Mouse (Mus musculus) CH12.LX (cell line): Measurements from ENCODE around the gene Ankrd12. TPM values are rescaled to one million over a fixed set of nuclear protein-coding genes. Genes with fewer than 3 reads are reported as not detected.

ENCODE experiments used
- DNase-seq: peaks from one replicate; pipeline ENCODE4 v3.0.0-alpha.2; 2013; ENCODE audit errors: extremely low read depth
- H3K27ac ChIP-seq: 2 replicates; pipeline ENCODE4 v1.5.1; 2012; ENCODE audit warnings: low read depth, mild to moderate bottlenecking, control low read depth, moderate library complexity; ENCODE audit not compliant: insufficient read depth
- H3K27me3 ChIP-seq: replicated peaks from 2 replicates; pipeline ENCODE3; 2012; ENCODE audit warnings: inconsistent platforms
- H3K36me3 ChIP-seq, 2 experiments: replicated peaks in 1 of 2; 2 replicates each; pipeline versions ENCODE3 to v1.6.1; 2012; ENCODE audit warnings: inconsistent platforms in 1 of 2, low read length in 1 of 2, mild to moderate bottlenecking in 1 of 2, mixed read lengths in 1 of 2, moderate library complexity in 1 of 2; ENCODE audit not compliant: control insufficient read depth in 1 of 2, insufficient read depth in 1 of 2
- H3K4me1 ChIP-seq, 2 experiments: 2 replicates each; pipeline ENCODE4 v1.6.1; 2012; ENCODE audit warnings: inconsistent platforms in 1 of 2, moderate library complexity in 1 of 2; ENCODE audit not compliant: insufficient read depth in 2 of 2, control insufficient read depth in 1 of 2
- H3K4me2 ChIP-seq: 2 replicates; pipeline ENCODE4 v1.6.1; 2012; ENCODE audit warnings: low read depth, mild to moderate bottlenecking, control low read depth; ENCODE audit not compliant: poor library complexity, insufficient read depth, severe bottlenecking
- H3K4me3 ChIP-seq, 3 experiments: fragments of 150-350 bp in 1 of 3; sonication (generic) in 1 of 3; replicated peaks in 1 of 3; 2 replicates each; pipeline versions ENCODE3 to v1.5.1; 2011 to 2012; ENCODE audit warnings: low read depth in 2 of 3, low read length in 2 of 3, mild to moderate bottlenecking in 2 of 3, moderate library complexity in 2 of 3, control low read depth in 1 of 3, improper control_type of control experiment in 1 of 3, inconsistent platforms in 1 of 3, mixed read lengths in 1 of 3; ENCODE audit not compliant: poor library complexity in 1 of 3
- H3K79me2 ChIP-seq: replicated peaks from 2 replicates; pipeline ENCODE4 v1.6.1; 2012; ENCODE audit warnings: mild to moderate bottlenecking, moderate library complexity; ENCODE audit not compliant: control insufficient read depth, poor library complexity, insufficient read depth, severe bottlenecking; ENCODE audit errors: extremely low read depth
- H3K9ac ChIP-seq: 2 replicates; pipeline ENCODE4 v1.6.1; 2012; ENCODE audit warnings: low read depth, mild to moderate bottlenecking, control low read depth, moderate library complexity; ENCODE audit not compliant: insufficient read depth
- H3K9me3 ChIP-seq: replicated peaks from 2 replicates; pipeline ENCODE3; 2012; ENCODE audit warnings: low read length, inconsistent platforms, mixed read lengths
- BHLHE40 ChIP-seq: IDR thresholded peaks from 2 replicates; pipeline ENCODE4 v1.6.1; 2011; ENCODE audit warnings: mild to moderate bottlenecking, low read depth, low read length, improper control_type of control experiment
- E2F4 ChIP-seq: IDR thresholded peaks from 2 replicates; pipeline ENCODE4 v1.6.1; 2011; ENCODE audit warnings: low read depth, low read length, improper control_type of control experiment; ENCODE audit not compliant: insufficient replicate concordance
- ELF1 ChIP-seq: IDR thresholded peaks from 2 replicates; pipeline ENCODE4 v1.6.1; 2014; ENCODE audit warnings: low read depth, mild to moderate bottlenecking, inconsistent platforms, low read length, improper control_type of control experiment
- EP300 ChIP-seq: IDR thresholded peaks from 2 replicates; pipeline ENCODE4 v1.6.1; 2011; ENCODE audit warnings: low read length, improper control_type of control experiment
- ETS1 ChIP-seq: conservative IDR thresholded peaks from 2 replicates; pipeline ENCODE4 v1.6.1; 2012; ENCODE audit warnings: low read depth, mild to moderate bottlenecking, inconsistent platforms, low read length, improper control_type of control experiment, moderate library complexity
- IRF4 ChIP-seq: IDR thresholded peaks from 2 replicates; pipeline ENCODE4 v1.6.1; 2014; ENCODE audit warnings: low read depth, mild to moderate bottlenecking, inconsistent platforms, low read length, improper control_type of control experiment
- JUN ChIP-seq: IDR thresholded peaks from 2 replicates; pipeline ENCODE4 v1.6.1; 2011; ENCODE audit warnings: low read depth, mild to moderate bottlenecking, low read length, improper control_type of control experiment, moderate library complexity; ENCODE audit not compliant: insufficient read depth
- KAT2A ChIP-seq: IDR thresholded peaks from 2 replicates; pipeline ENCODE4 v1.6.1; 2012; ENCODE audit warnings: low read length, improper control_type of control experiment, inconsistent platforms; ENCODE audit not compliant: insufficient replicate concordance
- MAZ ChIP-seq: IDR thresholded peaks from 2 replicates; pipeline ENCODE4 v1.6.1; 2012; ENCODE audit warnings: low read depth, mild to moderate bottlenecking, inconsistent platforms, low read length, improper control_type of control experiment, moderate library complexity
- NRF1 ChIP-seq: IDR thresholded peaks from 2 replicates; pipeline ENCODE4 v1.6.1; 2014; ENCODE audit warnings: low read depth, mild to moderate bottlenecking, inconsistent platforms, low read length, improper control_type of control experiment, moderate library complexity
- POLR2A ChIP-seq: IDR thresholded peaks from 2 replicates; pipeline ENCODE4 v1.6.1; 2011; ENCODE audit warnings: low read depth, mild to moderate bottlenecking, improper control_type of control experiment, low read length
- POLR2AphosphoS2 ChIP-seq: IDR thresholded peaks from 2 replicates; pipeline ENCODE4 v1.6.1; 2011; ENCODE audit warnings: low read depth, low read length, improper control_type of control experiment
- RAD21 ChIP-seq: IDR thresholded peaks from 2 replicates; pipeline ENCODE4 v1.6.1; 2011; ENCODE audit warnings: low read depth, mild to moderate bottlenecking, low read length, improper control_type of control experiment, moderate library complexity
- RCOR1 ChIP-seq: conservative IDR thresholded peaks from 2 replicates; pipeline ENCODE4 v1.6.1; 2012; ENCODE audit warnings: low read depth, mild to moderate bottlenecking, inconsistent platforms, low read length, improper control_type of control experiment
- SIN3A ChIP-seq: IDR thresholded peaks from 2 replicates; pipeline ENCODE4 v1.6.1; 2012; ENCODE audit warnings: low read length, improper control_type of control experiment, inconsistent platforms
- SMC3 ChIP-seq: IDR thresholded peaks from 2 replicates; pipeline ENCODE4 v1.6.1; 2011; ENCODE audit warnings: low read depth, low read length, improper control_type of control experiment
- TBP ChIP-seq: conservative IDR thresholded peaks from 2 replicates; pipeline ENCODE4 v1.6.1; 2011; ENCODE audit warnings: low read depth, low read length, improper control_type of control experiment
- TCF12 ChIP-seq: IDR thresholded peaks from 2 replicates; pipeline ENCODE4 v1.6.1; 2014; ENCODE audit warnings: low read depth, mild to moderate bottlenecking, inconsistent platforms, low read length, improper control_type of control experiment
- USF1 ChIP-seq: IDR thresholded peaks from 2 replicates; pipeline ENCODE4 v1.6.1; 2014; ENCODE audit warnings: low read depth, mild to moderate bottlenecking, inconsistent platforms, low read length, improper control_type of control experiment
- USF2 ChIP-seq: conservative IDR thresholded peaks from 2 replicates; pipeline ENCODE4 v1.6.1; 2011; ENCODE audit warnings: low read depth, low read length, improper control_type of control experiment
- dilution Hi-C: fragments of 300-500 bp; cut with MboI; formaldehyde crosslinking; loops from 2 replicates; pipeline ENCODE4 v1.14.3; 2020; ENCODE audit warnings: low sequenced_read_pairs; ENCODE audit not compliant: extremely low pct_unique_long_range_greater_than_20kb, extremely low pct_ligation_motif_present
- in situ Hi-C: fragments of 300-500 bp; cut with MboI; formaldehyde crosslinking; loops from 3 replicates; pipeline ENCODE4 v1.14.3; 2019; ENCODE audit warnings: low sequenced_read_pairs, low pct_ligation_motif_present, low pct_unique_long_range_greater_than_20kb, mixed read lengths
- polyA plus RNA-seq: library from polyadenylated mRNA; unstranded; fragments of >175 nt; gene quantifications from 2 replicates; pipeline ENCODE4 v1.2.1, GENCODE M21; 2012; ENCODE audit warnings: low read depth; ENCODE audit not compliant: insufficient read length
- total RNA-seq, 2 experiments: library from RNA; depleted of rRNA; stranded (reverse); fragments of 300-350 nt in 1 of 2; fragments of >200 nt in 1 of 2; gene quantifications; 2 replicates each; pipeline ENCODE4 v1.2.3; 2012 to 2014

The Ankrd12 gene
- total and polyA plus RNA-seq, 3 experiments, result 1.6 to 5.6 (median 1.7) TPM

DNA sequence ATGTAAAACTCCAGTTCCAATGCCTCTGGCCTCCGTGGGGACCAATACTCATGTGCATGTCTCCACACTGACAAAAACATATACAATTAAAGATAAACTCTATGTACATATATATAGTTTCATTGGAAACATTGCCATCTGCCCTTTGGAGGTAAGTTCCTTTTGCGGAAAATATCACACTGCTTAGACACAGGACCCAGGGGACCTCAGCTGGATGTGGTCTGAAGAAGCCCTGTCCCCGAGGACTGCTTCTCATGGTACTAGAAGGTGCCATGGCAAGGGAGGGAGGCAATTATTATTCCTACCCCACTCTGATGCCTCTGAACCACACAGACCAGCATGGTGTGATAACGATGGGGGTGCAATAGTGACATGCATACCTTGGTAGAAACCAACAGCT is 18.7 kb downstream of the Ankrd12 start:
- in situ Hi-C loops (no loop called here), dilution Hi-C loops (no loop called here)
- Histone ChIP-seq H3K27me3 (no peaks in the 10 kb centered on the region), H3K9me3 (no peaks in the 10 kb centered on the region), H3K4me2 (peak overlapping the region; percentile 56; the same call in 1 of the 2 replicates), H3K4me3 (no peak overlapping the region), H3K9ac (no peak overlapping the region), H3K36me3 (no peaks in the 10 kb centered on the region), H3K79me2 (peaks cover 12% of the 10 kb centered on the region), H3K27ac (no peak overlapping the region), H3K4me1 (peaks cover 16 to 36% of the 10 kb centered on the region in 2 experiments)
- TF ChIP-seq JUN (no peak), TBP (no peak), EP300 (peak; percentile 52; the same call in 1 of the 2 replicates), SMC3 (no peak), TCF12 (0 out of 2 replicates have a peak, but pooled peaks have one; percentile 49), POLR2A (no peak), USF1 (no peak), POLR2AphosphoS2 (no peak), USF2 (no peak), ETS1 (peak; percentile 33; the same call in 1 of the 2 replicates), RCOR1 (no peak), RAD21 (no peak), NRF1 (no peak), IRF4 (no peak), MAZ (no peak), SIN3A (no peak)
- DNase-seq, result peak; percentile 53

DNA sequence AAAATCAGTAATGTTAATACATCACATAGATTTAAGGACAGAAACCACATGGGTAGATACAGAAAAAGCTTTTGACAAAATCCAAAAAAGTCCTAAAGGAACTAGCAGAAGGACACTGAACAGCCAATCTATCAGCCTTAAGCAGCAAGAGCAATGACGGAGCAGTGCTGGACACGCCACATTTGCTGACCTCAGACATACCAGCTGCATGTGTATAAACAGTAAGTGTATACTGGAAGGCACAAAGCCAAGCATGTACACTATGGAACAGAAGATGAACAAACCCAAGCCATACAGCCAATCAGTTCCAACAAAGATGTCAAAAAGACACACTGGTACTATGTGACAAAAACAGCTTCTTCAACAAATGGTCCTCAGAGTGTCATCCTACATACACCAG is 19.7 kb downstream of the Ankrd12 start:
- in situ Hi-C loops (no loop called here), dilution Hi-C loops (no loop called here)
- Histone ChIP-seq H3K4me2 (no peak overlapping the region), H3K9ac (no peak overlapping the region), H3K27me3 (no peaks in the 10 kb centered on the region), H3K4me1 (peaks cover 16 to 36% of the 10 kb centered on the region in 2 experiments), H3K27ac (no peak overlapping the region), H3K9me3 (no peaks in the 10 kb centered on the region), H3K4me3 (no peak overlapping the region), H3K79me2 (peaks cover 2% of the 10 kb centered on the region), H3K36me3 (no peaks in the 10 kb centered on the region)
- no peak for DNase-seq
- no peak for TF ChIP-seq ELF1
- no peak for TF ChIP-seq USF1
- no peak for TF ChIP-seq KAT2A
- TF ChIP-seq BHLHE40, result no peak
- no peak for TF ChIP-seq E2F4
- TF ChIP-seq POLR2AphosphoS2, result no peak
